Mouse (Mus musculus): ENCODE measurements around the gene Ppfia2. TPM values are rescaled to one million over a fixed set of nuclear protein-coding genes. Genes with fewer than 3 reads are reported as not detected.

Gene Ppfia2
- total RNA-seq, 2 experiments from 2014 or later, result not detected

- no peak for ATAC-seq (replicated peaks; ENCODE audit: low FRiP score, poor library complexity, severe bottlenecking)
Observed at GRCm38 (mm10) chr10:106652276-106652675, 182.1 kb downstream of the Ppfia2 start.

GRCm38 (mm10) chr10:106665221-106665620 lies 195.1 kb downstream of the Ppfia2 start:
- no peak for ATAC-seq (replicated peaks; ENCODE audit: low FRiP score, poor library complexity, severe bottlenecking)

DNA sequence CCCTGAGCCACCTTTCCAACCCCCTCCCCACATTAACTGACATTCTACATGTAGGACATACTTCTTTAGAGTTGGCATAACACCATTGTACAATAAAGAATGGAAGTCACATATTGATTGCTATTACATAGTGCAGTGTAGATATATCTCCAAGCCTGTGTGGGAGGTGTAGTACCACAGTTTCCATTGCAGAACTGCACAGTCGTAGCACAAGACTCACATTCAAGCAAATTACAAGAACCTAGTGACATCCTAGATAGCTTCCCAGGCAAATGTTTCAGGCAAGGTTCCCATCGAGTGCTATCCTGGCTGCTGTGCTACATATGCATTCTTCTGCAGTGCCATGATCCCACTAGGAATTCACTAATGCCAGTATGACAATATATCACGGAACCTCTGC lies 200.0 kb downstream of the Ppfia2 start:
- ATAC-seq (replicated peaks; ENCODE audit: low FRiP score, poor library complexity, severe bottlenecking), result no peak

- ATAC-seq (replicated peaks; ENCODE audit: low FRiP score, poor library complexity, severe bottlenecking), result no peak
Observed at GRCm38 (mm10) chr10:106681395-106681794, 211.3 kb downstream of the Ppfia2 start.

DNA sequence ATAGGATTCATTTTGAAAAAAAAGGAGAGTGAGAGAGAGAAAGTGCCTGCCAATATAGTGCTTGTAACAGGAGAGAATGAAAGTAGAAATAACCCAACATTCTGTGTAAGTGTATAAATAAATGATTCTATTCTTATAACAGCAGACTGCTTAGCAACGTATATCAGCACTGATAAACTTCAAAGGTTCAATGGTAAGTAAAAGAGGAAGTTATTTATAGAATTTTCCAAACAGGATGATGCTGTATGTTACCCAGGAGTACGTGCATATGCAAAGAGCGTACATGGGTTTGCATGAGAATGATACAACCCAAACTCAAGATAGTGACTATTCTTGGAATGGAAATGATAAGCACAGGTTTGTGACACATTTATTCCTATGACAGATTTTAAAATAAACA lies 215.4 kb downstream of the Ppfia2 start:
- ATAC-seq (replicated peaks; ENCODE audit: low FRiP score, poor library complexity, severe bottlenecking), result no peak

DNA sequence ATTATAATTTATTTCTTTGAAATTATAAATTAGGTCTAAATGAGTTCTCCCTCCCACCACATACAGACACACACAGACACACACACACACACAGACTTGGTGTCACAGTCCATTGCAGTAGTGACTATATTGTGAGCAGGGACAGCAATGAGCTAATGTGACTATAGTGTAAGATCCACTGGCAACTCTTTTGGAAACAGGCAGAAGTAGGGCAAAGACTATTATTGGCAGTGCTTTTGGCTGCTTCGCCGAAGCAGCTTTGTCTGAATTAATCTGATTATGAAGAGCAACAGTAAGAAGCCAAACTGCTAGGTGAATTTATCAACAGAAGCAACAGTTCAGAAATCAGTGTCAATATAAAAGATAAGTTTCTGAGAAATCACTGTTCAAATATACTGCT lies 249.8 kb downstream of the Ppfia2 start:
- ATAC-seq (replicated peaks; ENCODE audit: low FRiP score, poor library complexity, severe bottlenecking), result no peak

GRCm38 (mm10) chr10:106732265-106732664 lies 262.1 kb downstream of the Ppfia2 start:
- ATAC-seq (replicated peaks; ENCODE audit: low FRiP score, poor library complexity, severe bottlenecking), result no peak

DNA sequence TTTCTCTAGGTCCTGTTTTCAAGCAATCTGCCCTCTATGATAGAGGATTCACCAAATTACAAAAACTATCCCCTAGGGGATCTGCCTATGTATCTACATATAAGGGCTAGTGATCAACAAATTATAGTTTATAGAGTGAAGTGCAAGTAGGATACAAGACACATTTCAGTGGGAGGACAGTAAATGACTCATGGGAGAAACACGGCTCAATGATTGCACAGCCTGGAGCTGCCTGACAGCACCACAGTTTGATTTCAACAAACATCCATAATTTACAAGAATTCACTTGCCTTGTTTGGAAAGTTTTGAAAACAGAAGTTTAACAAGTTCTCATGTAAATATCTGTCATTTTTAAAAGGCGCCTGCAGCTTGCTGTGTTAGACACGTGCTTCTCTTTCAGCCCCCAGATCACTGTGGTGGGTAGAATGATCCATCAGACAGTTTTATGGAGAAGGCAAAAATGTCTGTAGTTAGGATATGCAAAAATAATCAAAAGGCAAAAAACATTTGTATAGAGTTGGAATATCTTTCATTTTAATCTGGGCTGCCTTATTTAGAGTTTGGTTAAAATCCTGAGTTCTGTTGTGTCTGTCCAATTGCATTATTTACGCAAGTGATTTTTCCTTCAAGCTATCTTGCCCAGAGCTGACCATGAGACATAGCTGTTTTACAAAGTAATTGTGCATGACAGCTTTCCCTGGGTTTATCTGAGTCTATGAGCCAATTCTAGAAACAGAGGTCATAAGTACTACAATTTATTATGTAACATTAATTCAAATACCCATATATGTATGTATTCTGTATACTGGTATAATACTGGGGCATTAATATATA lies 266.3 kb downstream of the Ppfia2 start:
- ATAC-seq (replicated peaks; ENCODE audit: low FRiP score, poor library complexity, severe bottlenecking), result no peak

- ATAC-seq (replicated peaks; ENCODE audit: low FRiP score, poor library complexity, severe bottlenecking), result no peak
Observed at GRCm38 (mm10) chr10:106738190-106738589, 268.1 kb downstream of the Ppfia2 start.

GRCm38 (mm10) chr10:106744966-106745365 lies 274.8 kb downstream of the Ppfia2 start:
- no peak for ATAC-seq (replicated peaks; ENCODE audit: low FRiP score, poor library complexity, severe bottlenecking)

- ATAC-seq (replicated peaks; ENCODE audit: low FRiP score, poor library complexity, severe bottlenecking), result no peak
Observed at GRCm38 (mm10) chr10:106761061-106761460, 290.9 kb downstream of the Ppfia2 start.

GRCm38 (mm10) chr10:106763785-106764184 lies 293.6 kb downstream of the Ppfia2 start:
- ATAC-seq (replicated peaks; ENCODE audit: low FRiP score, poor library complexity, severe bottlenecking), result no peak

GRCm38 (mm10) chr10:106775571-106775970 lies 305.4 kb downstream of the Ppfia2 start:
- ATAC-seq (replicated peaks; ENCODE audit: low FRiP score, poor library complexity, severe bottlenecking), result no peak

DNA sequence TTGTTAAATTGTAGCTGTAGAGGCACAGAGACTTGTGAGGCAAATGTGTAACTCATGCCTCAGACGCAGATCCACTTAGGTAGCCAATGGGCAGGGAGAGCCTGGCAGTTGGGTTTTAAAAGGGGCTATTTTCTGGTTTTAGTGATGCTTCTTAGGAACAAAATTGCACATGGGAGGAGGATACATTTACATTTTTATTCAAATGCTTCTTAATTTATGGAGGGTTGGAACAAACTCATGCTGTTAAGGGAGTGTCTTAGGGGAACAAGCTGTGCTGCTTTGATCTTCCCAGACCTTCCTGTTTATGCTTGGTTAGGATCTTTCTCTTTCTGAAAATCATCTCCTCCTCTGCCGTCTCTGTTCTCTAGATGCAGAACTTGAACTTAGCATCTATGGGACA lies 345.3 kb downstream of the Ppfia2 start:
- ATAC-seq (replicated peaks; ENCODE audit: low FRiP score, poor library complexity, severe bottlenecking), result no peak

DNA sequence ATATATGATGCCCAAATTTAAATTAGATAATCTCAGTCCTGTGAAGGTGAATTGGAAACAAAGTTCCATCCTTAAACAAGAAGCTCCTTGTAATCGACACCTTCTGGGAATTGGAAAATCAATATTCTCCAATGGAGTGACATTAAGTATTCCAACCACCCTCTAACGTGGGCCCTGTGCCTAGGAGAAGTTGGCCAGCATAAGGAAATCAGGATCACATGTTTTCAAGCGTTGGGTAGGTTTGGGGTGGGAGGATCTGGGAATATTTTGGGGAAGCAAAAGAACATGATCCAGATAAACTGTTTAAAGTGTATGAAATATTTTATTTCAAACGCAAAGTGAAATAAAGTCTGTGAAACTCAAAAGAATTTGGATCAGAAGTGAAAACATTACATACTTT lies 348.2 kb downstream of the Ppfia2 start:
- no peak for ATAC-seq (replicated peaks; ENCODE audit: low FRiP score, poor library complexity, severe bottlenecking)

DNA sequence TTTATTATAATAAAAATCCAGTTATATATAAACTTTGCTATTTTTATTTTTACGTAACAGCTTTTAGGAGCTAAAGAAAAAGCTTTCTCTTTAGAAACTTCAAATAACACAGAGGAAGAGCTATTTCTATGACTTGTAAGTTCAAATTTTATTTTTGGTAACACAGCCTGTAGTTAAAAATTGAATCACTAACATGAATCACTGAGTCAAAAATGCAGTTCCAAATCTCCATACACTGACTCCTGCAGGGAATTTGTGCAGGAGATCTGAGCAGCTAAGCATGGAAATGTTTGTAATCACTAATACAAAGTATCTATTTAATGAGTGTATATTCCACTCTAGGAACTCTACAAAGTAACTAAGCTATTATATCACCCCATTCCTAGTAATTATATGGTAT lies 354.1 kb downstream of the Ppfia2 start:
- no peak for ATAC-seq (replicated peaks; ENCODE audit: low FRiP score, poor library complexity, severe bottlenecking)

GRCm38 (mm10) chr10:106838476-106838875 lies 368.3 kb downstream of the Ppfia2 start:
- no peak for ATAC-seq (replicated peaks; ENCODE audit: low FRiP score, poor library complexity, severe bottlenecking)

- ATAC-seq (replicated peaks; ENCODE audit: low FRiP score, poor library complexity, severe bottlenecking), result no peak
Observed at GRCm38 (mm10) chr10:106858106-106858505, 388.0 kb downstream of the Ppfia2 start.

DNA sequence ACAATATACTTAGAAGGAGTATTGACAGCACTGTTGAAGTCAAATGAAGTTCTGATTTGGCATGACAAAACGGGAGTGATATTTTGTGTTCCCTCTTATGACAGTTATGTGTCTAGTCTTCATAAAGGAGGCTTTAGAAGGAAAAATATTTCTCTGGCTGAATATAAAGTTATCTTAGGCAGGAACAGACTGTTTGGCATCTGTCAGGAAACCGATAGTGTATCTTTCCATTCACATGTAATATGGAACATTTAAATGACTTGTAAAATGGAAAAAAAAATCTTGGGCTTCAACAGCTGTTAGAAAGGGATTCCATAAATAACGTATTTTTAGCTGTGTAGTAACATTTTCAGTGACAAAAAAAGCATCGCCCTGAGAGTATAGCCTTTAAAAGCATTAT lies 400.1 kb downstream of the Ppfia2 start:
- no peak for ATAC-seq (replicated peaks; ENCODE audit: low FRiP score, poor library complexity, severe bottlenecking)

DNA sequence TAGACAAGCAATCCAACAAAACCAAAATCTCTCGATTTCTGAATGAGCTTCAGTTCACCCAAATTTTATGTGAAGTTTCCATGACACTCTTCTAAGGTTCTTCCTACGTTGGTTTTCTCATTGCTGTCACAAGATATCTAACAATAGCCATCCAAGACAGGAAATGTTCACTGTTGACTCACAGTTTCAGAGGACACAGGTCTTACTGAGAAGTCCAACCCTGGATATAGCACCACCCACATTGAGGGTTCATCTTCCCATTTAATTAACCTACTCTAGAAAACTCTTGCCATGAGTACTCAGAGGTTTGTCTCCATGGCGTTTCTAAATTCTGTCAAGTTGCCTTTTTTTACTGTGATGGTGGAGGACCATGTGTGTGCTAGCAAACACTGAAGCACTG lies 401.7 kb downstream of the Ppfia2 start:
- no peak for ATAC-seq (replicated peaks; ENCODE audit: low FRiP score, poor library complexity, severe bottlenecking)

DNA sequence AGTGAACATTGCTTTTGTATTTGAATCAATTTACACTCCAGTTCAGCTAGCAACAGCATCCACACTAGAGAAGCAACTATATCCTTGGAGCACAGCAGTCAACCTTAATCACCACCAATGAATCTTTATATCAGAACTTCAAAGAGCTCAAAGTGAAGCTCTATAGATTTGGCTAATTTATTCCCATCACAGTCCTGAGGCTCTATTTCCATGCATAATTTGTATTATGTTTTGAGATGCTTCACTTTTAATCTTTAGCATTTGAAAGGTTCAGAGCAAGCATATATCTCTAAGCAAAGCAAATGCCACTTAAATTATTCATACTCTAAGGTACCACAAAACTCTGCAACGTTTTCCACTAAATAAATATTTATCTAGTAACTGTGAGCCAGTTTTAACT lies 402.6 kb downstream of the Ppfia2 start:
- no peak for ATAC-seq (replicated peaks; ENCODE audit: low FRiP score, poor library complexity, severe bottlenecking)

- no peak for ATAC-seq (replicated peaks; ENCODE audit: low FRiP score, poor library complexity, severe bottlenecking)
Observed at GRCm38 (mm10) chr10:106881330-106881729, 411.2 kb downstream of the Ppfia2 start.
